Mouse (Mus musculus) ZHBTc4 (cell line): ENCODE results near the gene Hadh.

Experiments used
- DNase-seq: peaks from one replicate; pipeline ENCODE4 v3.0.0-alpha.2; 2011; ENCODE audit warnings: low read depth, low spot score

Hadh gene

DNA sequence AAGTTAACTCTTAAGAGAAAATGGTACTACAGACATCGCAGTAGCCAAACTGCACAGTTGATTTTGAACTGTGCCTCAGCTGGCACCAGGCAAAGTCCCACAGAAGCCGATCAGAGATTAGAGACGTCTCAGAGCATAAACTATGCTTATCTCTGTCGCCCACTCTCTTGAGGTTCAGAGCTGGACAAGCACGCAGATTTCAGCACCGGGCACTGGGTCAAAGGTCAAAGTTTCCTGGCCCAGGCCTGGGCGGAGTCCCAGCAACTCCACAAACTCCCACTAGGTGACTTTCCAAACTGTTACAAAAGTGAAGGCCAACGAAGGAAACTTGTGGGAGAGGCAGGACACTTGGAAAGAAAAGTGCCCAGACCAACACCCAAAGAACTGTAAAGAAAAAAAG, 744 bp downstream of the Hadh start:
- peak; percentile 87 for DNase-seq

DNA sequence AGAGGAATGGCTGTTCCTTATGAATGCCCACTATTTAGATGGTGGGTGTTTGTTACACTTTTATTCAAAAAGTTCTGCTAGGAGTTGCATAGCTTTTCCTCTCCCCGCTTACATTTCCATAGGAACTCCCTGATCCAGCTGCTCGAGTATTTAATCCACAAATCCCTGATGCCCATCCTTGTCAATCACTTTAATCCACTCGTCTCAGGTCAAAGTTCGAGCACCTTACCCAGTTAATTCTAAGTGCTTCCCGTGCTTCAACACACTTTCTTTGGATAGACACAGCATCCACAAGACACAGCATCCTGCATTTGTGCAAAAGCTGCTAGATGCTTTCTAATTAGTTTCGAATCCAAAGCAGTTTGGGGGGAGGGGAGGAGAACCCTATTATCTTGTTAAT, 1.5 kb downstream of the Hadh start:
- no peak for DNase-seq

DNA sequence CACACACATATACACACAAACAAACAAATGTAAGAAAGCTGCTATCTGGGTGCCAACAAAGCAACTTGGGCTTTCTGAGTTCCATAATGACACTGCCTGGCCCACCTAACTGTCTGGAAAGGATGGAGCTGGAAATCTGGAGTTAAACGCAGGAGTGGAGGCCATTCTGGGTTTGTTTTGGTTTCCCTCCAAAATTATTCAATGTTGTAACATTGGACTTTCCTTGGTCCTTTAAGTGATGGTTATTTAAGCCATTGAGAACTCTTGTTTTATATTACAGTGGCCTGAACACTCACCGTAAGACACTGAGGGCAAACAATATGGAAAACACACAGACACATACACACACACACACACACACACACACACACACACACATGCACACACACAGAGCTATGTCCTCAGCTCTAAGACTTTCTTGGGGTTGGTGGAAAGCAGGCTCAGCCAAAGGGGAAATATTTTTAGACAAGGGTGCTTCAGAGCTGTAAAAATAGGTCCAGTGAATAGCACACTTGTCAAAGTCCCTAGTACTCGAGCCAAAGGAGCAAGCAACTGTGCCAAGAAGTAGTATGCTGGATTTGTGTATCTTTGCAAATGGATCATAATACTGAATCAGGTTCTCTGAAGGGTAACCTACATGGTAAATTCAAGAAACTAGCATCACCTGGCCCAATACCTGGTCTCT, 5.4 kb downstream of the Hadh start:
- no peak for DNase-seq

DNA sequence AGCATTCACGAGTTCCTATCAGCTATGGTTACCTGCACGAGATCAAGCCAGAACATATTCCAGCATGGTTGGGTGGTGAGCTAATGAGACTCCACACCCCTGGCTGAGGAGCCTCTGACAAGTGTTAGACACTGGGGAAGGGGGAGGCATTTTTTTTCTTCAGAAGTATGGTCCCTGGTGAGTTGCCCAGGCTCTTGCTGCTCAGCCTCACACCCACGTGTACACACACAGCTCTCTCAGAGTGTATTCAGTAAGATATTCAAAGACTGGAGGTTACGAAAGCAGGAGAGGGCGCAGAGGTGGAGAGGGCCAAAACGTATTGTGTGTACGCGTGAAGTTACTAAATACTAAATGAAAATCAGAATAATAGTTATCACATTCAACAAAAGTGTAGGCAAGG, 6.4 kb downstream of the Hadh start:
- DNase-seq: no peak

DNA sequence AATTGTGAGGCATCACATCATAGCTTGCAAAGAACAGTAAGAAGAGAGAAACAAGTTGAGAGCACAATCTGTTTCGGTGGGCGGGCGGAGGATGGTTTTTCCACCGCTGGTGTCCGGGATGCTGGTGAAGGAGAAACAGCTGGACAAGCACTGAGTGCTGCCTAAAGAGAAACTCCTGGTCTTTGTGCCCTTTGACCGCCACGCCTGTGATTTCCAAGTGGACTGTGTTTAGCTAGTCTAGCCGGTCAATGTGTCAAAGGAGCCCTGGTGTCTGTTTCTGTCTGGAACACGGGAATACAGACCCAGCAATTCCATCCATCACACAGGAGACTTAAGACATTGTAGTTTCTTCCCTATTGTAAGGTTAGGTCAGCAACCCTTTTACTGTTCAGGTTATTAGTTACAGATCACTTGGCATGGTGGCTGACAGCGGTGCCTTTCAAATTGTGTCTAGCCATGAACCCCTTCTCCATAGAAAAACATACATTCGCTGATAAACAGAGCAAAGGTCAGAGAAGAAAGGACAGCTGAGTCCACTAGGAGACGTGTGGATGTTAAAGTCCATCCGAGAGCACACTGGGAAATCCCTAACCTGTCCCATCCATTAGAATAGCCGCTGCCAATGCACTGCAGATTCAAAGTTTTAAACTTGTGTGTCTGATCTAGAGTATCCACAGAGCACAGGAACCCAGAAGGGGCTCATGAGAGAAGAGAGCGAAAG, 8.0 kb downstream of the Hadh start:
- DNase-seq: no peak

DNA sequence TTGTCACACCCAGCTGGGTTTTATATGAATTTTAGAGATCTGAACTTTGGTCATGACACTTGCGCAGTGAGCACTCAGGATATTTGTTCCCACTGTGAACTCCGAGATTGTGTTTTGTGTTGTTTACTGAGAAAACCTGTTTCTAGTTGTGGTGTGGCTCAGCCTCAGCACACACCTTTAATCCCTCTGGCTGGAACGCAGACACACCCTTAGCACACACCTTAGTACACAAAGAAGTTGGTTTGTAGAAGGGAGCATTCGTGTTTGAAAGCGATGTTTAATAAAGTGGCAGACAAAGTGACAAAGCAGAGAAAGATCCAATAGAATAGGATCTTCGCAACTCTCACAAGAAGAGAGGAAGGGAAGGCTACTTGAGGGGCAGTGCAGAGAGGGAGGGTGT, 11.5 kb downstream of the Hadh start:
- no peak for DNase-seq

DNA sequence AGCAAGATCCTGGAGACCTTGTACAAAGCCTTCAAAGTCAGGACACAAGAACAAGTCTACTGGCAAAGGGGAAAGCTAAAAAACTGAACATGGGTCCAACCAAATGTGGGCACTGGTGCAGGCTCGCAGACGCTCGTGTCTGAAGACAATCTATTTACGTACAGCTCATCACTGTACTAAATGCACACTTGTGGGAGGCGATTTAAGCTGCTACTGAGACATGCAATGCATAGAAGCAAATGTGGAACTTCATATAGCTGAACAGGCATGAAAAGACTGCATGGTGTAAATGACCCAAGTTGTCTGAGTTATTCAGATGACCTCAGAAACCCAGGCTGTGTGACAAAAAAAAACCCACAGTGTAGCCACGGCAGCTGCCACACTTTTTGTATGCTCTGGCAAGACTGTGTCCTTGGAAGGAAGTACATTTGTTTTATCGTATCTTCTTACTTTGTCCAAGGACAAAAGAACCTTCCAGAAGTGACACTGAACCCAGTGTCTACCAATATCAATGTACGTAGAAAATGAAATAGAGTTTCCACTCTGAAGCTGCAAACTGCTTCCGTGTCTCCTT, 12.4 kb downstream of the Hadh start:
- DNase-seq: no peak

DNA sequence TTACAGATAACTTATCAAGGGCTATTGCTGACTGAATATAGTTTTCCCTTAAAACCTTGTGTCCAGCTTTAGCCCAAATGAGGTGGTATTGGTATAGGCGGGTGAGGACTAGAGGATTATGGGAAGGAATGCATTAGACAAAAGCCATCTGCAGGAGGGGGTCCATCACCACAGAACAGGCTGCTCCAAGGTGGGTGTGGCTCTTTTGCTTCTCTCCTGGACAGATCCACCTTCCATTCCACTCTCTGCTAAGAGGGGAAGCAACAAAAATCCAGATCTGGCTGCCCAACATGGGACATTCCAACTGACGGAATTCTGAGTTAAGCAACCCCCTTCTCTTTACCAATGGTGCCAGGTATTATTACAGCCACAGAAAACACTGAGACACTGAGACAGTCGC, 13.0 kb downstream of the Hadh start:
- DNase-seq: peak; percentile 53

DNA sequence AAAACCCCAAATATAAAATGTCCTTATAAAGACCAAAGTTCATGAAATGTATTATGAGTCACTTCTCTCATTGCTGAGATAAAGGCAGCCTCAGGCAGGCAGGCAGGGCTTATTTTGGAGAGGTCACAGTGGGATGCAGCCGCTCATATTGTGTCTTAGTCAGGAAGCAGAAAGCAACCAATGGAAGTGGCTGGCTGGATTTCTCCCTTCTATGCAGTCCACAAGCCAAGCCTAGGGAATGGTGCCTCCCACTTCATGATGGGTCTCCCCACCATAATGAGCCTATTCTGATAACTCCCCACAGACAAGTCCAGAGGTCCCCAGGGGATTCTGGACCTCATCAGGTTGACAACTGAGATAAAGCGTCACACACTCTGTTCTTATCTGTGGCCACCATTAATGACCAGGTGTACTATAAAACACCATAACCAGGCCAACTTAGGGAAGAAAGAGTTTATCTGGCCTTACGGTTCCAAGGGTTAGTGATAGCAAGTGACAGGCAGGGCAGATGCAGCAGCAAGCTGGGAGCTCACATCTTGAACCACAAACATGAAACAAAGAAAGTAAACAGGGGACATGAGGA, 16.4 kb downstream of the Hadh start:
- no peak for DNase-seq

DNA sequence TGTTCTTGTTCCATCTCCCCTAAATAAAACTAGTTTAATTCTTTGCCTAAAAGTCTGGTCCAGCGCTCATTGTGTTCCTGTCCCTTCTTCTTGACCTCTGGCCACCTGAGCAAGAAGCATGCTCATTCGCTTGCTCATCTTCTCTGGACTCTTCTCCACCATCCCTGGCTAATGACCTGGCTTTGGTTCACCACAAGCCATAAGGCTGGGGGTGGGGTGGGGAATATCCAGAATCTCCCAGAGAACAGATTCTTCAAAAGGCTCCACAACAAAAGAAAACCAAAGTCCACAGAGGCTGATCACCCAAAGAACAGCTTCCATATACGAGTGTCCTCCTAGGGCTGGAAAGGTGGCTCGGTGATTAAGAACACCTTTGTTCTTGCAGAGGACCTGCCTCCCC, 16.9 kb downstream of the Hadh start:
- no peak for DNase-seq

DNA sequence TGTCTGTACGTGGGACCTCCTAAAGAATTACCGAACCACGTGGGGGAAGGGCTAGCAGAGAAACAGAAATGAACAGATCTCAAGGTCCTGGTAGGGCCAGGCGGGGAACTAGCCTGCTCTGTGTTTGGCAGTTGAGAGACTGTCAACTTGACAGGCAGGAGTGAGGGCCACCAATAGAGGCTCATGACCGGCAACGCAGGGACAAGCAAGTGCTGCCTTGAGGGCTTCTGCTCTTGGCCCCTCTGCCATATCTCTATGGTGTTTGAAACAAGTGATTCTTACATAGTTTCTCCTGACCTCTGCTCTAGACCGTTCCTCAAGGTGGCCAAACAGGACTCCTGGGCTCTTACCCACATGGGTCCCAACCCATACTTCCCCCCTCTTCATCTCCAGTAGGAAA, 20.3 kb downstream of the Hadh start:
- no peak for DNase-seq

DNA sequence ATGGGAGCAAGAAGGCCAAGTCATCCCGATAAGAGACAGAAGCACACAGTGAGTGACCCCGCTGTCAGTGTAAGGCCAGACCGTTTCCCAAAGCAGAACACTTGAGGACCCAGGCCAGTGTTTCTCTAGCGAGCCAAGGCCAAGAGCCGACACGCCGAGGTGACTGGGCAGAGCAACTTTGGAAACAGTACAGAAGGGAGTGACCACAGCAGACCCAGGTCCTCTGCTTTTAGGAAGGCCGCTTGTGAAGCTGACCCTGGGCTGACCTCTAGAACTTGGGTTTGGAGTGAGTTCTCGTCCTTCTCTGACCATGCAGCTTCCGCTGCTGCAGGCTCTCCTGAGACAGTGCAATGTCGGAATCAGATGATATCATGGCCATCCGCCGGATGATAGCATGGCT, 20.9 kb downstream of the Hadh start:
- no peak for DNase-seq

DNA sequence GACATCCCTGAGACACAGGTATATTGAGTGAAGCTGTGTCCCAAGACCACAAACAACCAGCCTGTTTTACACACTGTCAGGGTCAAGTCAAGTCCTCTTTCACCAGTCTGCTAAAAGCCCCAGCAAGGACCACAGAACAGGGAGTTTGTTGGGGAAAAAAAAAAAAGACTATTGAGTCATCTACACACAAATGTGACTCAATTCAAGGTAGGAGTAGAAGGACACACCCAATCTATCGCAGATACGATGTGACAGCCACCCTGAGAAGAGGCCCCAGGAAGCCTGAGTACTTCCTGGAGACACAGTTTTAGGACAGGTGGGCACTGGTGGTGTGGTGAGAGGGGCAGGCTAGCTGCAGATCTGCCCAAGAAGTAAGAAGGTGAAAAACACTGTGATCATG, 21.6 kb downstream of the Hadh start:
- DNase-seq: no peak

DNA sequence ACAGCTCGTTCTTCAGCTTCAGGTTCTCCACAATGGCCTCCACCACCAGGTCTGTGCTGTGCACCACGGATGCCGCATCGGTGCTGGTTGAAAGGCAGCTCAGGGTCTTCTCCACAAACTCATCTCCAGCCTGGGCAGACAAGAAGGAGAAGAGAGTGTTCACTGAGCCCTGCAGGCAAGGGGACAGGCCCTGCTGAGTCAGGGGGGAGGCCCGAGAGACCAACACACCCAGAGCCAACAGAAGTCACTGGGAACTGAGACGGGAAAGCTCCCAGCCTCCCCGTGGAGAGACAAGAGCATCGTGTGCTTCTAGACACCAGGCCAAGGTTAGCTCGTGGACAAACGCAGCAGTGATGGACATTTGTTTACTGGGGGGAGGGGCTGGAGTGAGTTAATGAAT, 23.5 kb downstream of the Hadh start:
- DNase-seq: no peak

DNA sequence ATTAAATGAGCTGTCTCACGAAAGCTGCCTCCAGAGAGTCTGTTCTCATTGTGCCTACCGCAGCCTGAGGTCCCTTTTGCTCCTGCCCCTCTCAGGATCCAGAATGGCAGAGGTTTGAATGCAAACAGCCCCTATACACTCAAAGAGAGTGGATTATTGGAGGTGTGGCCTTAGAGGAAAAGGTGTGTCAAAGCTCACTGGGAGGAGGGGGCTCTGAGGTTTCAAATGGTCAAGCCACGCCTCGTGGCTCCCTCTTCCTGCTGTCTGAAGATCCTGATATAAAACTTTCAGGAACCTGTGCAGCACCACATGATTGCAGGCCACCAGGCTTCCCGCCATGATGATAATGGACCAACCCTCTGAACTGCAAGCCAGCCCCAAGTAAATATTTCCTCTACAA, 24.1 kb downstream of the Hadh start:
- DNase-seq: peak; percentile 54

DNA sequence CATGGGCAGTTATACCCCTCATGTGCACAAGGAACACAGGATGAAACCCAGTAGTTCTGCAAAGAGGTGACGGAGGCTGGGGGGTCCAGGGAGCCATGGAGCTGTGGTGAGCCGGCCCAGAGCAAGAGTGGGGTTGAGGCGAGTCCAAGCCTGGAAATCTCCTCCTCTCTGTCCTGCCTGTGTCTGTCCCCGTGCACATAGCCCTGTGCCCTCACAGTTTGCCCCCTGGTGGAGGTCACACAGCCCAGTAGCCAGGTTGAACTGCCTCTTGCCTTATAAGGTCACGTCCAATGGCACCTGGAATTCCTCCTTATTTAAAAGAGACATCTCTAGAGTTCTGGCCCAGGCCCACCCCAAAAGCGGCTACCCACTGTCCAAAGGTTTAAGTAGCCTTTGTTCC, 24.5 kb downstream of the Hadh start:
- DNase-seq: peak; percentile 23

DNA sequence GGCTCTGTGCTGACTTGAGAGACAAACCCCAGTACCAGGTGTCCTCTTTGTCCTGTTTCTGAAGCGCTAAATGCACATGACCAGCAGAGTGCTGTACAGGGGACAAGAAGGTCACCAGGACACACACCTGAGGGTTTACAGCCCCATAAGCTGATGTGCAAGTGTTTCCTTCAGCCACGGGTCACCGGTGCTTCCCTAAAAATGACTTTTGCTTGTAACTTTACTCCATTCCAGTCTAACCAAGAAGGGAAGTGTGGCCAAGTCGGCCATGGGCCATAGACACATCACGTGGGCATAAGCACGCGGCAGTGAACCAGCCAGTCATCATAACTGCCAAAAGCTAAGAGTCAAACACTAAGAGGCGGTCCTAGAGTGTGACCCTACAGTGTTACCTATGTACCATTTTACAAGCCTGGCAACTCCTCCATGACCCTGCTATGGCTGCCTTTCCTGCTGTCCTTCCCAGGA, 25.3 kb downstream of the Hadh start:
- no peak for DNase-seq

DNA sequence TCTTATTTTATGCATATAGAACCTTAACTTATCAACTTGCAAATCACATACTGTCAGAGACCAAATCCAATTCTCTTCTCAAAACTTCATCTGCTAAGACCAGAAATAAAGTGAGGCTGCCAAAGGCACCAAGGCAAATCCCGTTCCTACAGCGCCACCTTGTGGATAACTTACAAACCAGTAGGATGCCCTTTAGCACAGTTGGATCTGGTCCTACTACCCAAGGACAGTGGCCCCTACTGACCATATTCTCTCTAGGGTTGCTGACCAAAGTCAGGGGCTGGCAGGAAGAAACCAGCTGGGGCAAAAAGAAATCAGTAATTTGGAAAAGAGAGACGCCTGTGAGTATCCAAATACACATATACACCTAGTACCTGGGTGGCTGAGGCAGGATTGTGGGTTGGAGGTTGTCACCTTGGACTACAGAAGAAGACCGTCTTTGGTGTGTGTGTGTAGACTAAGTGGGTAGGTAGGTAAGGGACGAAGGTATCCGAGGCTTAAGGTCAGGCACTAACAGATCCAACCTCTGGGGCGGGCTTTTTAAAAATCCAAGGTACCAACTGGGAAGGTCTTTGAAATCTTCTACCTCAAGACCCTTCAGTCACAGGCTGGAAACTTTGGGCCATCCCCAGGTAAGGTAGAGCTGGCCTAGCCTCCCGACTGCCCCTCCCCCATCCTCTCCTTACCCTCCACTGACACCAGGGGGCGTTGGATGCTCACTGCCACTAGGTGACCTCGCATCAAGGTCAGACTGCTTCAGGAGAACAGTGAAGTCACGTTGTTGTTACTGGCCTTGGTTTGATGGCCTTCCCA, 25.9 kb downstream of the Hadh start:
- peak; percentile 87 for DNase-seq

DNA sequence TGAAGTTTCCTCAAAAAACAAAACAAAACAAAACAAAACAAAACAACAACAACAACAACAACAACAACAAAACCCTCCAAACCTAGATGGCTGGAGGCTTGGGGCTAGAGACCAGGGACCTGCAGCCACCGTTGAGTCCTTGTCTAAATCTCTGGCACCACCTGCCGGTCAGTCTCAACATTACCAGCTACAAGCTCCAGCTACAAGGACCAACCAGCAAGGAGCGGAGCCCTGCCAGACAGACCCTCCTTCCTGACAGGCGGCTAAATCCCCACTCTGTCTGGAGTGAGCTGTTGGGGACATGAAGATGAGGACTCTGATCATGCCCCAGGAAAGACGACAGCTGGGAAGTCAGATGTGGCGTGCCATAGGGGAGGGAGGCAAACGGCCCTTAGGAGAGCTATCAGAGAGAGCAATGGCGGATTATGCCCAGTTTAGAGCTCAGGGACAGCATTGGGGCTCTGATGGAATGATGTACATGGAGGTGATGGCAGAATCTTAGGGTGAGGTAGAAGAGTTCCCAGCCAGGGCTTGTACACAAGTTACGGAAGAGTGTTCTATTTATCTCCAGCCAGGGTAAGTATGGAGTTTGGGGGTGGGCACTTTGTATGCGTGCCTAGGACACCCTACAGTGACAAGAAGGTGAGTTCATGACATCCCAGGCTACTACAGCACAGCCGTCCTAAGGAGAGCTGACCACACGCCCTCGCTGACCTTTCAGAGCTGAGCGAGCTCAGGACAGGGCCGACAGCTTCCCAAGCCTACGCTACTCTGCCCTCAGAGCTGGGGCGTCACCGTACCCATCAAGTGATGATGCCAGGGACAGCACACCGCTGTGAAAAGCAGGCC, 33.9 kb downstream of the Hadh start:
- DNase-seq: peak; percentile 88

DNA sequence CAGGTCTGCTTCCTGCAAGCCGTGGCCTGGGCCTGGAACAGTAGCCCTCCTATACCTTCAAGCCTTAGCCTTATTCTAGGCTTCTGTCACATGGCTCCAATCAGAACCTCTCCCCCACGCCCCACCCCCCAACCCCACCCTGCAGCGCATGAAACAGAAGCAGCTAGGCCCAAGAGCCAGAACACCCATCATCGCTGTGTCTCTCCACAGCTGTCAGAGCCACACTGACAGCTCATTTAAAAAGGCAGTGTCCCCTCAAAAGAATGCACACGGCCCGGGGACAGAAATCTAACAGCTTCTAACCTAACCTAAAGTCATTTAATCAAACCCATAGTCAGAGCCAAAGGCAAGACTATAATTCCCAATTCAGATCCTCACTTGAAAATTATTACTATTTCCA, 34.8 kb downstream of the Hadh start:
- peak; percentile 18 for DNase-seq

DNA sequence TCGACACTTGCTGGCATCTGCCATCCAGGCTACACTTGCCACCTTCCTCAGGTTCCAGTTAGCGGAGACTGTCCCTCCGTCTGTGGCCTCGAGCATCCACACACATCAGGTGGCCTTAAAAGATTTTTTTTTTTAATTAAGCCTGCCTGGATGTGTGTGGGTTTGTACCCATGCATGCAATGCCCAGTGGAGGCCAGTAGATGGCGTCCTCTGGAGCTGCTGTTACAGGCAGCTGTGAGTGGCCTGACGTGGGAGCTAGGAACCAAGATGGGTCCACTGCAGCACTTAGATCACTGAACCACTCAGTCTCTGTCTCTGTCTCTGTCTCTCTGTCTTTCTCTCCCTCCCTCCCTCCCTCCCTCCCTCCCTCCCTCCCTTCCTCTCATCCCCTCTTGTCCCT, 43.8 kb downstream of the Hadh start:
- DNase-seq: peak; percentile 78
